Mouse (Mus musculus): Measurements from ENCODE around the gene Mvk.

Mvk gene

GRCm38 (mm10) chr5:114509461-114509860 is 65.4 kb downstream of the Mvk start:
- no peak for DNase-seq (ENCODE audit: low spot score in 2 of 2)

All from spleen, postnatal 4 days (tissue).